Mouse (Mus musculus) myocyte (in vitro differentiated cells): ENCODE measurements around the gene F8.

ENCODE experiments used
- E2F4 ChIP-seq: IDR thresholded peaks from one replicate; pipeline ENCODE4 v1.6.1; 2011; ENCODE audit warnings: mild to moderate bottlenecking, control low read depth, moderate library complexity; ENCODE audit not compliant: insufficient read depth
- MYOG ChIP-seq, 3 experiments: IDR thresholded peaks; one replicate each; pipeline ENCODE4 v1.6.1; 2011; ENCODE audit warnings: control low read depth in 2 of 3, low read depth in 2 of 3, mild to moderate bottlenecking in 2 of 3; ENCODE audit not compliant: insufficient read length in 2 of 3, control insufficient read depth in 1 of 3, insufficient read depth in 1 of 3
- POLR2A ChIP-seq: IDR thresholded peaks from one replicate; pipeline ENCODE4 v1.6.1; 2011; ENCODE audit warnings: low read depth, mild to moderate bottlenecking, control low read depth, moderate library complexity; ENCODE audit not compliant: insufficient read length

GRCm38 (mm10) chrX:75152249-75152648, 230.2 kb downstream of the F8 start:
- TF ChIP-seq E2F4, result no peak
- no peak for TF ChIP-seq MYOG (IDR thresholded peaks at IDR 0.05; ENCODE audit: control insufficient read depth in 1 of 3, insufficient read depth in 1 of 3, insufficient read length in 2 of 3, low read depth in 2 of 3)
- no peak for TF ChIP-seq POLR2A
